Mouse (Mus musculus) lung, postnatal 0 days (tissue): ENCODE measurements around the gene Srsf4.

Source experiments
- CTCF ChIP-seq: IDR thresholded peaks from 2 replicates; pipeline ENCODE4 v1.5.1; 2016; ENCODE audit warnings: antibody characterized with exemption, mild to moderate bottlenecking
- EP300 ChIP-seq: IDR thresholded peaks from 2 replicates; pipeline ENCODE4 v1.6.1; 2016; ENCODE audit warnings: antibody characterized with exemption, mild to moderate bottlenecking, control low read depth

DNA sequence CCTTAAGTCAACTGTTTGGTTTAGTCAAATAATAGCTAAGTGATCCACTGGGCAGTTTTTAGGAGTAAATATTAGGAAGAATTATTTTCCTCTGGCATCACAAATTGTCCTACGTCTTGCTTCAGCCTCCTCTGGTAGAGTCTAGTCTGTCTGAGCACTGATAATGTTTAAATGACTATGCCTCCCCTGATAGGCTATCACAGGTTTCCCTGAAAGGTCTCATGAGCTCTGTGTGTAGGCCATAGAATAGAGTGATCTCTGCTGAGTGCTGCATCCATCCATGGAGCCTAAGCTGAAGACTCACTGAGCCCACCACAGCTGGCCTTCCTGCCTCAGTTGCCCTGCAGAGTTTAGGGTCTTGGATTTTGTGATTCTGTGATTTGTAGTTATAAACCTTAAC is 15.1 kb downstream of the Srsf4 start:
- TF ChIP-seq CTCF (no peak), EP300 (no peak)
